Mouse (Mus musculus): ENCODE measurements around the gene Adamts3. TPM values are rescaled to one million over a fixed set of nuclear protein-coding genes. Genes with fewer than 3 reads are reported as not detected.

Adamts3 gene
- 0.43 and 2.1 TPM in 2 replicates for total RNA-seq (2023)

DNA sequence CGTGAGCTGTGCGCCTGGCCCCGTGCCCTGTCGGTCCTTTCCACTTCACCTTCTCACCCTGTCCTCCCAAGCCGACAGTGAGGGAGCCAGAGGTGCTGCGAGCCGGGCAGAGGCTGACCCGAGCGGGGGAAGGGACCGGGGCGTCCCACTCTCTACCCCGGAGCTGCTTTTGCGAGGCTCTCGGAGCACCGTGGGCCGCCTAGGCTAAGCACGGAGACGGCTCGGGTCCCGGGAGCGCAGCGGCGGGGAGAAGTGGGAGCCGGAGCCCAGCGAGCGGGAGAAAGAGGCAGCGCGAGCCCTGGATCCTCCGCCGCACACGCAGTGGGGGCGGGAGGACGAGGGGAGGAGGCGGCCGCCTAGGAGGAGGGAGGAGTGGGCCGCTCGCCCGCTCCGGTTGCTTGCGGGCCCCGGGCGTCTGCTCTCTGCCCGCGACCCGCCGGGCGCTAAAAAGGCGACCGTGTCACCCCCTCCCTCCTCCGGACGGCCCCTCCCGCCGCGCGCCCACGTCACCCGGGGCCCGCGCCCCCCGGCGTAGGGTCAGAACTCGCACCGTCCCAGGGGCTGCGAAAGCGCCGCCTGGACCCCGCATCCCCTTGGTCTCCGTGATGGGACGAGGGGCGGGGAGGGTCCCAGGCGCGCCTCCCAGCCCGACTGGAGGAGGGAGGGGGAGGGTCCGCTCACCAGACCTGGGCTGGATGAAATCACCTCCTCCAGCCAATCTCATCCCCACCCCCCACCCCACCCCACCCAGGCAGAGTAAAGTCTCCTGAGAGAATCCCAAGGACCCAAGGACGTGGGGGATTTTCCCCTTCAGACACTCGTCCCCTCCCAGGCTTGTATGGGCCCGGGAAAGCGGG is at the start of gene Adamts3:
TSS of gene Adamts3 (minus strand) at position 284 of the 857 bp plus-strand sequence.

